ENCODE assay signal across 19 mouse cellular contexts in genomic region chr1:33454251-33454650, GRCm38 (mm10).
"Had no signal": no experiment of that assay in that cellular context is flagged by ENCODE, and none has a peak within 500 bp of the region (broad histone marks: within the 10 kb centered on the region; RNA-seq: fewer than 3 reads in every experiment).

No protein-coding gene starts in this region.

- H3K27me3 ChIP-seq: limb, embryonic 13.5 days; liver, embryonic 12.5 days; liver, embryonic 15.5 days; lung, embryonic 15.5 days; megakaryocyte, embryonic 14.5 days had no signal

- H3K9me3 ChIP-seq: limb, embryonic 13.5 days; liver, embryonic 12.5 days; liver, embryonic 15.5 days; lung, embryonic 15.5 days; megakaryocyte, embryonic 14.5 days had no signal

- DNase-seq: kidney, adult 2 months; kidney, postnatal 10 days; kidney, postnatal 4 days; layer of hippocampus, postnatal 36 days; liver; lung, adult 18-20 months; lung, postnatal 10 days; lung, postnatal 36 days; midbrain, embryonic 14.5 days; thymus, adult 18-20 months; thymus, postnatal 36 days had no signal

- H3K4me2 ChIP-seq: limb, embryonic 13.5 days; liver, embryonic 12.5 days; liver, embryonic 15.5 days; lung, embryonic 15.5 days; midbrain, embryonic 11.5 days had no signal

- ATAC-seq: intestine, postnatal 0 days; liver, embryonic 12.5 days had no signal

- H3K4me3 ChIP-seq: left cerebral cortex, adult 2 months; limb, embryonic 13.5 days; liver, embryonic 12.5 days; liver, embryonic 15.5 days; lung, embryonic 15.5 days; megakaryocyte, embryonic 14.5 days had no signal

- H3K4me1 ChIP-seq: limb, embryonic 13.5 days; liver, embryonic 12.5 days; liver, embryonic 15.5 days; lung, embryonic 15.5 days had no signal

- H3K36me3 ChIP-seq: liver, embryonic 15.5 days; lung, embryonic 15.5 days had no signal

- H3K9ac ChIP-seq: limb, embryonic 13.5 days; liver, embryonic 12.5 days; liver, embryonic 15.5 days; lung, embryonic 15.5 days had no signal

- H3K27ac ChIP-seq: left cerebral cortex, adult 2 months; limb, embryonic 13.5 days; liver, embryonic 12.5 days; liver, embryonic 15.5 days; lung, embryonic 15.5 days had no signal
